Mouse (Mus musculus): Measurements from ENCODE around the gene Nol10. TPM values are rescaled to one million over a fixed set of nuclear protein-coding genes. Genes with fewer than 3 reads are reported as not detected.
A peak's percentile ranks its signal among the peaks of the same experiment; 100 is the strongest.

Nol10 gene
- total and polyA plus RNA-seq, 2 experiments from 2014 or later: 13.2 to 13.9 TPM

GRCm38 (mm10) chr12:17406825-17407224 is 58.6 kb downstream of the Nol10 start:
- H3K4me1 ChIP-seq (ENCODE audit: insufficient read depth): no peaks in the 10 kb centered on the region
- no peak overlapping the region for H3K4me2 ChIP-seq (ENCODE audit: low read depth)
- TF ChIP-seq CTCF (IDR thresholded peaks at IDR 0.05; ENCODE audit: low read depth): no peak
- no peak for DNase-seq
- H3K27ac ChIP-seq (ENCODE audit: low read depth, low read length): no peak overlapping the region
- 97% methylated on average over 4 of the region's 4 CpGs for WGBS
- ATAC-seq: no peak
- H3K36me3 ChIP-seq (ENCODE audit: insufficient read depth): peaks cover 32% of the 10 kb centered on the region
- H3K9me3 ChIP-seq (ENCODE audit: low read length): no peaks in the 10 kb centered on the region
- no peaks in the 10 kb centered on the region for H3K27me3 ChIP-seq (ENCODE audit: insufficient read depth, low read length)
- H3K9ac ChIP-seq: no peak overlapping the region
- H3K4me3 ChIP-seq (ENCODE audit: low read depth, low read length): no peak overlapping the region

- H3K4me1 ChIP-seq (ENCODE audit: insufficient read depth): no peaks in the 10 kb centered on the region
- TF ChIP-seq CTCF (IDR thresholded peaks at IDR 0.05; ENCODE audit: low read depth): no peak
- H3K9me3 ChIP-seq (ENCODE audit: low read length): no peaks in the 10 kb centered on the region
- H3K27ac ChIP-seq (ENCODE audit: low read depth, low read length): no peak overlapping the region
- DNase-seq (no peak), ATAC-seq (no peak)
- no peak overlapping the region for H3K9ac ChIP-seq
- WGBS: 95% methylated on average over 7 of the region's 7 CpGs
- peaks cover 25% of the 10 kb centered on the region for H3K36me3 ChIP-seq (ENCODE audit: insufficient read depth)
- H3K4me2 ChIP-seq (ENCODE audit: low read depth): no peak overlapping the region
- H3K27me3 ChIP-seq (ENCODE audit: insufficient read depth, low read length): no peaks in the 10 kb centered on the region
- no peak overlapping the region for H3K4me3 ChIP-seq (ENCODE audit: low read depth, low read length)
Observed at GRCm38 (mm10) chr12:17408312-17408711, 60.1 kb downstream of the Nol10 start.

GRCm38 (mm10) chr12:17411242-17411641 is 63.0 kb downstream of the Nol10 start:
- no peak for TF ChIP-seq CTCF (IDR thresholded peaks at IDR 0.05; ENCODE audit: low read depth)
- Histone ChIP-seq H3K4me3 (ENCODE audit: low read depth, low read length) (no peak overlapping the region), H3K9me3 (ENCODE audit: low read length) (no peaks in the 10 kb centered on the region), H3K27ac (ENCODE audit: low read depth, low read length) (no peak overlapping the region), H3K4me1 (ENCODE audit: insufficient read depth) (no peaks in the 10 kb centered on the region), H3K36me3 (ENCODE audit: insufficient read depth) (peaks cover 9% of the 10 kb centered on the region), H3K27me3 (ENCODE audit: insufficient read depth, low read length) (no peaks in the 10 kb centered on the region), H3K4me2 (ENCODE audit: low read depth) (no peak overlapping the region), H3K9ac (no peak overlapping the region)
- 94% methylated on average over 2 of the region's 2 CpGs for WGBS
- ATAC-seq: no peak
- DNase-seq: no peak

GRCm38 (mm10) chr12:17411797-17412526 is 63.7 kb downstream of the Nol10 start:
- Histone ChIP-seq H3K4me2 (ENCODE audit: low read depth) (no peak overlapping the region), H3K27ac (ENCODE audit: low read depth, low read length) (no peak overlapping the region), H3K4me3 (ENCODE audit: low read depth, low read length) (no peak overlapping the region), H3K27me3 (ENCODE audit: insufficient read depth, low read length) (no peaks in the 10 kb centered on the region), H3K9me3 (ENCODE audit: low read length) (no peaks in the 10 kb centered on the region), H3K36me3 (ENCODE audit: insufficient read depth) (peaks cover 11% of the 10 kb centered on the region; the same call in 1 of the 2 replicates), H3K9ac (no peak overlapping the region), H3K4me1 (ENCODE audit: insufficient read depth) (no peaks in the 10 kb centered on the region)
- ATAC-seq (peak; percentile 20; the same call in 1 of the 2 replicates), DNase-seq (no peak)
- TF ChIP-seq CTCF (IDR thresholded peaks at IDR 0.05; ENCODE audit: low read depth): no peak
- WGBS: 78% methylated on average over 12 of the region's 12 CpGs

- no peak overlapping the region for H3K9ac ChIP-seq
- H3K27ac ChIP-seq (ENCODE audit: low read depth, low read length): no peak overlapping the region
- WGBS: 87% methylated on average over 7 of the region's 7 CpGs
- no peaks in the 10 kb centered on the region for H3K27me3 ChIP-seq (ENCODE audit: insufficient read depth, low read length)
- peaks cover 27% of the 10 kb centered on the region; the same call in 1 of the 2 replicates for H3K36me3 ChIP-seq (ENCODE audit: insufficient read depth)
- H3K4me3 ChIP-seq (ENCODE audit: low read depth, low read length): no peak overlapping the region
- H3K4me2 ChIP-seq (ENCODE audit: low read depth): no peak overlapping the region
- ATAC-seq (no peak), DNase-seq (no peak)
- no peaks in the 10 kb centered on the region for H3K9me3 ChIP-seq (ENCODE audit: low read length)
- no peak for TF ChIP-seq CTCF (IDR thresholded peaks at IDR 0.05; ENCODE audit: low read depth)
- H3K4me1 ChIP-seq (ENCODE audit: insufficient read depth): no peaks in the 10 kb centered on the region
Observed at GRCm38 (mm10) chr12:17414734-17415133, 66.5 kb downstream of the Nol10 start.

GRCm38 (mm10) chr12:17420168-17420810 is 72.0 kb downstream of the Nol10 start:
- no peaks in the 10 kb centered on the region for H3K4me1 ChIP-seq (ENCODE audit: insufficient read depth)
- DNase-seq (no peak), ATAC-seq (no peak)
- TF ChIP-seq CTCF (IDR thresholded peaks at IDR 0.05; ENCODE audit: low read depth): no peak
- 50% methylated on average over 3 of the region's 3 CpGs for WGBS
- no peaks in the 10 kb centered on the region for H3K9me3 ChIP-seq (ENCODE audit: low read length)
- peaks cover 54% of the 10 kb centered on the region for H3K36me3 ChIP-seq (ENCODE audit: insufficient read depth)
- no peak overlapping the region for H3K27ac ChIP-seq (ENCODE audit: low read depth, low read length)
- H3K9ac ChIP-seq: no peak overlapping the region
- H3K4me2 ChIP-seq (ENCODE audit: low read depth): no peak overlapping the region
- H3K4me3 ChIP-seq (ENCODE audit: low read depth, low read length): no peak overlapping the region
- no peaks in the 10 kb centered on the region for H3K27me3 ChIP-seq (ENCODE audit: insufficient read depth, low read length)

Measured in forebrain, postnatal 0 days (tissue).